Mouse (Mus musculus) ES-E14 (cell line): ENCODE data around the gene Nps. TPM values are rescaled to one million over a fixed set of nuclear protein-coding genes. Genes with fewer than 3 reads are reported as not detected.
"Not testable (repeated sequence)": the region's sequence is repeated elsewhere in the genome, so short reads cannot be mapped to it uniquely, and the experiment has no call there.

Experiments used
- DNase-seq: peaks from one replicate; pipeline ENCODE4 v3.0.0-alpha.2; 2013; ENCODE audit warnings: low read depth, low spot score
- H3K27ac ChIP-seq: 2 replicates; pipeline ENCODE4 v1.5.1; 2012; ENCODE audit warnings: low read depth, mild to moderate bottlenecking, low read length, moderate library complexity, mixed read lengths; ENCODE audit not compliant: poor library complexity, insufficient read depth, severe bottlenecking
- H3K36me3 ChIP-seq: 2 replicates; pipeline ENCODE4 v1.6.1; 2012; ENCODE audit warnings: mild to moderate bottlenecking, low read length, moderate library complexity, mixed read lengths; ENCODE audit not compliant: control insufficient read depth, poor library complexity, insufficient read depth, severe bottlenecking
- H3K4me1 ChIP-seq, 2 experiments: fragments of 150-350 bp in 1 of 2; sonication (generic) in 1 of 2; 2 replicates each; pipeline ENCODE4 v1.6.1; 2012; ENCODE audit warnings: low read length in 2 of 2, mild to moderate bottlenecking in 1 of 2, mixed read lengths in 1 of 2; ENCODE audit not compliant: control insufficient read depth in 2 of 2, insufficient read depth in 2 of 2, poor library complexity in 1 of 2
- H3K4me3 ChIP-seq, 2 experiments: fragments of 150-350 bp in 1 of 2; sonication (generic) in 1 of 2; 2 replicates each; pipeline ENCODE4 v1.5.1; 2012; ENCODE audit warnings: low read length in 2 of 2, low read depth in 1 of 2, mild to moderate bottlenecking in 1 of 2, mixed read lengths in 1 of 2; ENCODE audit not compliant: insufficient read depth in 1 of 2, poor library complexity in 1 of 2, severe bottlenecking in 1 of 2
- H3K9ac ChIP-seq: 2 replicates; pipeline ENCODE4 v1.6.1; 2012; ENCODE audit warnings: low read depth, mild to moderate bottlenecking, low read length, mixed read lengths; ENCODE audit not compliant: poor library complexity, insufficient read depth, severe bottlenecking
- H3K9me3 ChIP-seq: fragments of 150-350 bp; sonication (generic); 2 replicates; pipeline ENCODE4 v1.6.1; 2012; ENCODE audit warnings: low read depth, mild to moderate bottlenecking, low read length; ENCODE audit not compliant: control insufficient read depth, insufficient read depth
- CHD2 ChIP-seq: IDR thresholded peaks from 2 replicates; pipeline ENCODE4 v1.6.1; 2014; ENCODE audit warnings: mild to moderate bottlenecking, low read depth, low read length, inconsistent platforms
- HCFC1 ChIP-seq: IDR thresholded peaks from 2 replicates; pipeline ENCODE4 v1.6.1; 2012; ENCODE audit warnings: low read length, inconsistent platforms, borderline replicate concordance; ENCODE audit not compliant: insufficient read depth
- MAFK ChIP-seq: IDR thresholded peaks from 2 replicates; pipeline ENCODE4 v1.6.1; 2014; ENCODE audit warnings: mild to moderate bottlenecking, low read depth, low read length, inconsistent platforms; ENCODE audit not compliant: insufficient read depth
- ZC3H11A ChIP-seq: IDR thresholded peaks from 2 replicates; pipeline ENCODE4 v1.6.1; 2012; ENCODE audit warnings: low read depth, mild to moderate bottlenecking, inconsistent platforms, low read length, borderline replicate concordance
- ZNF384 ChIP-seq: IDR thresholded peaks from 2 replicates; pipeline ENCODE4 v1.6.1; 2012; ENCODE audit warnings: low read depth, low read length, inconsistent platforms
- in situ Hi-C, 2 experiments: fragments of 600-800 bp; cut with MboI; formaldehyde crosslinking; loops; one replicate each; pipeline ENCODE4 v1.15.1; 2025; ENCODE audit warnings: low sequenced_read_pairs in 2 of 2, inconsistent platforms in 1 of 2; ENCODE audit not compliant: unreplicated experiment in 2 of 2
- total RNA-seq: library from RNA; depleted of rRNA; stranded (reverse); fragments of 300-350 nt; gene quantifications from 2 replicates; pipeline ENCODE4 v1.2.3, GENCODE M21; 2012; rRNA removed

Nps gene
- not detected in 2 replicates for total RNA-seq

GRCm38 (mm10) chr7:135258053-135258753 lies at the start of gene Nps:
Gene Nps, plus strand, starts transcription at chr7:135258703.
- DNase-seq, in situ Hi-C loops, H3K27ac ChIP-seq, H3K36me3 ChIP-seq, H3K4me3 ChIP-seq, H3K9ac ChIP-seq, H3K4me1 ChIP-seq, H3K9me3 ChIP-seq: not testable (repeated sequence)

- H3K9me3 ChIP-seq = no peaks in the 10 kb centered on the region
- no peak for DNase-seq
Measured at GRCm38 (mm10) chr7:135208947-135209567, 49.4 kb upstream of the Nps start.

GRCm38 (mm10) chr7:135210296-135210695 lies 48.2 kb upstream of the Nps start:
- no peak for TF ChIP-seq ZNF384
- H3K27ac ChIP-seq = no peak overlapping the region
- H3K4me3 ChIP-seq = no peak overlapping the region
- DNase-seq = no peak
- in situ Hi-C loops = no loop called here
- H3K4me1 ChIP-seq = no peaks in the 10 kb centered on the region
- no peaks in the 10 kb centered on the region for H3K9me3 ChIP-seq
- no peak overlapping the region for H3K9ac ChIP-seq
- no peaks in the 10 kb centered on the region for H3K36me3 ChIP-seq

More at GRCm38 (mm10) chr7:135208947-135209567, 49.4 kb upstream of the Nps start:
- H3K27ac ChIP-seq = no peak overlapping the region
- TF ChIP-seq ZNF384 (no peak), HCFC1 (no peak), ZC3H11A (no peak), CHD2 (no peak), MAFK (no peak)
- H3K36me3 ChIP-seq = no peaks in the 10 kb centered on the region
- in situ Hi-C loops = no loop called here
- no peak overlapping the region for H3K9ac ChIP-seq
- no peak overlapping the region for H3K4me3 ChIP-seq
- H3K4me1 ChIP-seq = no peaks in the 10 kb centered on the region

GRCm38 (mm10) chr7:135210831-135211230 lies 47.7 kb upstream of the Nps start:
- Histone ChIP-seq H3K27ac (no peak overlapping the region), H3K4me1 (no peaks in the 10 kb centered on the region), H3K9ac (no peak overlapping the region), H3K4me3 (no peak overlapping the region), H3K36me3 (no peaks in the 10 kb centered on the region), H3K9me3 (no peaks in the 10 kb centered on the region)
- TF ChIP-seq CHD2 (no peak), ZC3H11A (no peak), MAFK (no peak), HCFC1 (no peak), ZNF384 (no peak)
- no peak for DNase-seq
- in situ Hi-C loops = no loop called here

- H3K9me3 ChIP-seq = no peaks in the 10 kb centered on the region
- TF ChIP-seq HCFC1 (no peak), ZC3H11A (no peak)
- in situ Hi-C loops = no loop called here
- H3K36me3 ChIP-seq = no peaks in the 10 kb centered on the region
- H3K27ac ChIP-seq = no peak overlapping the region
- no peaks in the 10 kb centered on the region for H3K4me1 ChIP-seq
- no peak overlapping the region for H3K9ac ChIP-seq
- DNase-seq = no peak
- H3K4me3 ChIP-seq = no peak overlapping the region
Measured at GRCm38 (mm10) chr7:135212505-135212904, 46.0 kb upstream of the Nps start.
